Mouse (Mus musculus) cerebellum, adult 2 months (tissue): ENCODE results near the gene Stpg3. TPM values are rescaled to one million over a fixed set of nuclear protein-coding genes. Genes with fewer than 3 reads are reported as not detected.

Experiments used
- DNase-seq, 2 experiments: peaks; one replicate each; pipeline ENCODE4 v3.0.0; 2021
- H3K27ac ChIP-seq: fragments of 200-500 bp; 2 replicates; pipeline ENCODE4 v1.5.1; 2012; ENCODE audit warnings: low read length, control low read depth, inconsistent platforms; ENCODE audit not compliant: insufficient read depth
- H3K27me3 ChIP-seq: fragments of 200-500 bp; 2 replicates; pipeline ENCODE4 v1.6.1; 2012; ENCODE audit warnings: inconsistent platforms, mild to moderate bottlenecking, low read length, moderate library complexity; ENCODE audit not compliant: control insufficient read depth, insufficient read depth
- H3K4me1 ChIP-seq: fragments of 200-500 bp; 2 replicates; pipeline ENCODE4 v1.6.1; 2011; ENCODE audit warnings: low read length; ENCODE audit not compliant: control insufficient read depth, insufficient read depth
- H3K4me3 ChIP-seq: fragments of 200-500 bp; replicated peaks from 2 replicates; pipeline ENCODE3; 2011; ENCODE audit warnings: mild to moderate bottlenecking, low read depth, low read length, control low read depth; ENCODE audit not compliant: insufficient read depth
- CTCF ChIP-seq: fragments of 200-500 bp; IDR thresholded peaks from 2 replicates; pipeline ENCODE4 v1.5.1; 2011; ENCODE audit warnings: low read depth, mild to moderate bottlenecking, control low read depth, low read length, moderate library complexity, borderline replicate concordance; ENCODE audit not compliant: insufficient read depth
- POLR2A ChIP-seq: fragments of 200-500 bp; IDR thresholded peaks from 2 replicates; pipeline ENCODE4 v1.6.1; 2011; ENCODE audit warnings: low read length, control low read depth, borderline replicate concordance; ENCODE audit not compliant: insufficient read depth
- WGBS: fragments of 180-500 bp; shearing (Covaris S2); methylation state at CpG from one replicate; pipeline ENCODE4 v1.1.7; 2018; 5-methylcytosine and 5-hydroxymethylcytosine counted together
- polyA plus RNA-seq: library from polyadenylated mRNA; depleted of rRNA; stranded (reverse); fragments of >200 nt; gene quantifications from 2 replicates; pipeline ENCODE4 v1.2.3, GENCODE M21; 2012

Stpg3 gene
- polyA plus RNA-seq, 1 experiment = not detected

DNA sequence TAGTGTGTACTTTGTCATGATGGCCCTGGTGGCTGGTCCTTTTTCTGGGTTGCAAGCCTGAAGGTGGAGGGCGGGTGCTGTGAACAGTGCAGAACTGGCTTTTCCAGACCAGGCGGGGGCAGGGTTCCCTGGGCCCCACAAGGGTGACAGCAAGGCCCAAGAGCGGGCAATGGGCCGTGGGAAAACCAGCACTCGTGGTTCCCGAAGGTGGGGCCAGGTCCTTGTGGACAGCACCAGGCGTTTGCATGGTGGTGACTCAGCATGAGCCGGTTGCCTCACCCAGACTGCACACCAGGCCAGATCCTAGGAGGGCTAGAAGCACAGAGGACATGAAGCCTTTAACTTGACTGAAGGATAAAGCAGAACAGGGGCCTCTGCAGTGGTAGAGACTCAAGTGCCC, 41.8 kb downstream of the Stpg3 start:
- H3K27ac ChIP-seq = no peak overlapping the region
- TF ChIP-seq CTCF (no peak), POLR2A (no peak)
- H3K4me3 ChIP-seq = no peak overlapping the region
- 0 out of 2 replicates have a peak, but pooled peaks cover 5% of the 10 kb centered on the region for H3K4me1 ChIP-seq
- DNase-seq = no peak
- H3K27me3 ChIP-seq = no peaks in the 10 kb centered on the region
- WGBS = 89% methylated on average over 8 of the region's 8 CpGs

DNA sequence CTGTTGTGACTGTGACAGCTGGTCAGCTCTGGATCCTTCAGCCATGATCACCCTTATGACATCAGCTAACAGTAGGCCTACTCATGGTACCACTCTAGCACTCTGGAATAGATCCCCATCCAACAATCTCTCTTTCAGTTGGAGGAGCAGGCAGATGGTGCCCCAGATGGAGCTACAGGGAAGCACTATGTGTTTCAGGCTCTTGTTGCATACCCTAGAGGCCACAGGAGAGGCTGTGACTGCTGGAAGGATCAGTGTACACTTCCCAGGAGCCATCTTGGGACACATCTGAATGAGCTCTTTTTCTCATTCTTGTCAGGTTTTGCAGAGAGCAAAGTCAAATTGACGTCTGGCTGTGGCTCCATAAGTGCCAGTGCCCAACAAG, 42.7 kb downstream of the Stpg3 start:
- no peak overlapping the region for H3K27ac ChIP-seq
- TF ChIP-seq CTCF = no peak
- no peaks in the 10 kb centered on the region for H3K27me3 ChIP-seq
- no peak for DNase-seq
- H3K4me1 ChIP-seq = 0 out of 2 replicates have a peak, but pooled peaks cover 5% of the 10 kb centered on the region
- 64% methylated on average over 1 of the region's 1 CpGs for WGBS
- no peak overlapping the region for H3K4me3 ChIP-seq

DNA sequence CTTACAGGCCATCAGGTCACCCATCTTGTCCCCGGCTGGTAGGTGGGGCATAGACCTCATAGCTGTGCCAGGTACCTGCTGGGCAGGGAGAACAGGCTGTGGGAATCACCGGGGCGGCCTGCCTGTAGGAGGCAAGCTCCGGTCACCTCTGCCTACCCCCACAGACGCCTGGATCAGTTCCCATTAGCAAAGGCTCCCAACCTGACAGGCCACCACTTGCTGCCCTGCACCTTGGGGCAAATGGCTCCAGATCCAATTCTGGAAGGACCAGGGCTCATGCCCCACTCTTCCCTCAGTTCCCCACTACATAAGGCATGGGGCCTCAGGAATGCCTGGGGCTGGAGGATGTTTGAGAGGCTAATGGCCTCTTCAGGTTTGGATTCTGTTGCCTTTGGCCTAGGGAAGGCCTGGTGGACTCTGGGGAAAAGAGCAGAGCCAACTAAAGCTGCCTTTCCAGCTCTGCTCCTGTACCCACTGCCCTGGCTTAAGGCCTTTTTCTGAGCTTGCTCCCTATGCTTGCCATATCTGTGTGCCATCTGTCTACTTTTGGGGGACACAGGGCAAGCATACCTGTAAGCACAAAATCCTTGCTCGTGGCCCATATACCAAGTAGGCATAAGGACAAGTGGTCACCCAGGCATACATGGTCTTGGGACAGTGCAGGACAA, 43.2 kb downstream of the Stpg3 start:
- 54% methylated on average over 6 of the region's 6 CpGs for WGBS
- H3K27me3 ChIP-seq = no peaks in the 10 kb centered on the region
- no peak for DNase-seq
- H3K27ac ChIP-seq = no peak overlapping the region
- H3K4me3 ChIP-seq = no peak overlapping the region
- H3K4me1 ChIP-seq = 0 out of 2 replicates have a peak, but pooled peaks cover 5% of the 10 kb centered on the region
- TF ChIP-seq CTCF (no peak), POLR2A (no peak)

DNA sequence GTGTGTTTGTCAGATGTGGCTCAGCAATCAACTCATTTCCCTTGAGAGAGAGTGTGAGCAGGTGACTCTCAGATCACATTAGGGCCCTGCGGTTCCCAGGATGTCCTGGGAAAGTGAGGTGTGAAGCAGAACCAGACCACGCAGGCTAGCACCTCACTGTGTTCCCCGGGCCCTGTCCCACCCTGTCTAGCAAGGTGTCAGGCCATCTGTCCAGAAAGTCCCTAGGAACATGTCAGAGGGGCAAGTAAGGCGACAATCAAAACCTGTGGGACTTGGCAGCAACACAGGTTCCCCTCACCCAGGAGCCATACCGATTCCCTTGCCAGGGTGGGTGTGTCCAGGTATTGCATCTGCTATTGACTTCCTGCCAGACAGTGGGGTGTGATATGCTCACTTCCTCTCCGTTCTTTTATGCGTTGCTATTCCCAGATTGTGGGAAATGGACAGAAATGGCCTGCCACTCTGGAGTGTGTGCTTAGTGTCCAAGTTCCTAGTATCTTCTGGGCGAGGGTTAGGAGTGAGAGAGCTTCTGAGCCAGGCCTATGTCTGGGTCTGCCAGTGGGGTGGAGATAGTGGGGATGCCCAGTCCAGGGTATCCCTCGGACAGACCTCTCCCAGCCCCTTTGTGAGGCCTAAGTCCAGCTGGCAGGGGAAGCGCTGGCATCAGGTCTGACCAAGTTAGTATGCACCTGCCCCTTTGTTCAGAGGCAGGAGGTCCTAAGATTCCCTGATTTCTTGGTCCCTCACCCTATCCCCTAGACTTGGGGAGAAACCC, 43.9 kb downstream of the Stpg3 start:
- TF ChIP-seq CTCF = no peak
- no peak for TF ChIP-seq POLR2A
- no peak for DNase-seq
- Histone ChIP-seq H3K4me3 (no peak overlapping the region), H3K4me1 (0 out of 2 replicates have a peak, but pooled peaks cover 5% of the 10 kb centered on the region), H3K27ac (no peak overlapping the region), H3K27me3 (no peaks in the 10 kb centered on the region)
- WGBS = 59% methylated on average over 10 of the region's 10 CpGs

DNA sequence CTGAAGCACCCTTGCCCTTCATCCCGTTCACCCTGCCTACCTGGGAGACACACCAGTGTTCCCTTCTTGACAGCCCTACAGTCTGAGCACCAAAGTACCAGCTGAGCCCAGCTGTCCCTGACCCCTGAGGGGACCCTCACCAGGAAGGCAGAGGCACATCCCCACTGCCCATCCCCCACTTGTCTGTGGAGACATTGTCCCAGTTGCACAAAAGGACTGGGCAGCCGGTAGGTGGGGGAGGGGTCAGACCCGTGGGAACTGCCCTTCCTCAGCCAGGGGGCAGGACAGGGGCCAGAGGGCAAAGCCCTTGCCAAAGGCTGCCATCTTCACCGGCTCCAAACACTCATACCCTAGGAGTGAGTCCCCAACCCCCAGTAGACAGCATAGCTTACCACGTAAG, 44.7 kb downstream of the Stpg3 start:
- no peak for DNase-seq
- no peaks in the 10 kb centered on the region for H3K27me3 ChIP-seq
- 53% methylated on average over 5 of the region's 5 CpGs for WGBS
- no peak for TF ChIP-seq POLR2A
- no peak for TF ChIP-seq CTCF
- 0 out of 2 replicates have a peak, but pooled peaks cover 5% of the 10 kb centered on the region for H3K4me1 ChIP-seq
- no peak overlapping the region for H3K4me3 ChIP-seq
- no peak overlapping the region for H3K27ac ChIP-seq

DNA sequence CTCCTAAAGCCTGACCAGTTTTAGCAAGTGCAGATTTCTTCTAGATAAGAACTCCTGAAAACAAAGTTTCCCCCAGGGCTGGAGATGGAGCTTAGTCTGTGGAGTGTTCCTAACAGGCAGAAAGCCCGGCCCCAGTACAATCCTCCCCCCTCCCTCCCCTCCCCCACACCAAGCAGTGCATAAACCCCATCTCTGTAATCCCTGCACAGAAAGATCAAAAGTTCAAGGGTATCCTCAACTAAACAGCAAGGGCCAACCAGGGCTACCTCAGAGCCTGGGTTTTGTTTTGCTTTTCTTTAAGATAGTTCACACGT, 45.8 kb downstream of the Stpg3 start:
- TF ChIP-seq POLR2A (no peak), CTCF (no peak)
- H3K4me1 ChIP-seq = 0 out of 2 replicates have a peak, but pooled peaks cover 5% of the 10 kb centered on the region
- H3K4me3 ChIP-seq = no peak overlapping the region
- WGBS = 53% methylated on average over 2 of the region's 2 CpGs
- DNase-seq = no peak
- no peak overlapping the region for H3K27ac ChIP-seq
- no peaks in the 10 kb centered on the region for H3K27me3 ChIP-seq

DNA sequence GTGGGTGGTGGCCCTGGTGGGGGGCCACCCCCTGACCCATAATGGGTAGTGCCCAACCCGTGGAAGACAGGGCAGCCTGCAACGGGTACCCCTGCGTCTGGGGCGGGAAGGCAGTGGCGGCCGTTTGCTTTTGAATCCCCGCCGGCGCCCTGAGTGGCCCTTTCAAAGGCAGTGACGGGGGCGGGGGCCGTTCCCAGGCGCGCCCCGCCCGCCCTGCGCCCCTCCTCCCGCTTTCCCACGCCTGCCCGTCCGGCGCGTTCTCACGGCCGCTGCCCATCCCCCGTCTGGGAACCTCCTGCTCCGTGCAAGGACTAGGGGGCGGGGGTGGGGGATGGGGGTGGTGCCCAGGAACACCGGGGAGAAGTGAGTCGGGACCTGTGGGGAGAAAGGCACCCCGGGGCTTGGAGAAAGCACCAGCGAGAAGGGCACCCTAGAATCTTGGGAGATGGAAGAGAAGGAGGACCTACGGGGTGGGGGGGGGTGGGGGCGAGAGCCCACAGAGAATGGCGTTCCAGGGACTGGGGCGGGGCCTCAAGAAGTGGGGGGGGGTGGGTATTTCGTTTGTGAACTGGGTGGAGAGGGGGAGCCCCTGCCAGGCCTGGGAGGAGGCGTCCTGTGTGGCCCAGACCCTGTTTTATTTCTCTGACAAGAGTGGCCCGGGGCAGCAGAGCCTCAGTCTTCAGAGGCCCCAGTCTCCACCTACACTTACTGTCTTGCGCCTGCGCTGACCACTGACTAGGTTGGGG, 46.3 kb downstream of the Stpg3 start:
- 5% methylated on average over 40 of the region's 41 CpGs for WGBS
- 0 out of 2 replicates have a peak, but pooled peaks cover 5% of the 10 kb centered on the region for H3K4me1 ChIP-seq
- no peak overlapping the region for H3K27ac ChIP-seq
- TF ChIP-seq CTCF (no peak), POLR2A (no peak)
- no peak for DNase-seq
- H3K27me3 ChIP-seq = no peaks in the 10 kb centered on the region
- no peak overlapping the region for H3K4me3 ChIP-seq
